Mouse (Mus musculus) hindbrain, embryonic 16.5 days (tissue): ENCODE results near the gene Peg10. TPM values are rescaled to one million over a fixed set of nuclear protein-coding genes. Genes with fewer than 3 reads are reported as not detected.

ENCODE experiments used
- ATAC-seq: fragments of 200-750 bp; cut with Nextera tagmentation; 2 replicates; pipeline ENCODE4 v1.8.0; 2017; ENCODE audit warnings: moderate TSS enrichment, moderate library complexity
- H3K27ac ChIP-seq: fragments of 300-500 bp; sonication (generic); 2 replicates; pipeline ENCODE4 v1.5.1; 2014; ENCODE audit warnings: low read depth, mild to moderate bottlenecking, control low read depth, low read length, moderate library complexity
- H3K27me3 ChIP-seq: fragments of 300-500 bp; sonication (generic); replicated peaks from 2 replicates; pipeline ENCODE4 v1.6.1; 2014; ENCODE audit warnings: low read length; ENCODE audit not compliant: control insufficient read depth, insufficient read depth
- H3K36me3 ChIP-seq: fragments of 300-500 bp; sonication (generic); 2 replicates; pipeline ENCODE4 v1.6.1; 2014; ENCODE audit warnings: mild to moderate bottlenecking, low read length, moderate library complexity, mixed read lengths; ENCODE audit not compliant: control insufficient read depth, insufficient read depth
- H3K4me1 ChIP-seq: fragments of 300-500 bp; sonication (generic); 2 replicates; pipeline ENCODE4 v1.6.1; 2014; ENCODE audit warnings: low read depth, low read length; ENCODE audit not compliant: control insufficient read depth, insufficient read depth
- H3K4me2 ChIP-seq: fragments of 300-500 bp; sonication (generic); 2 replicates; pipeline ENCODE4 v1.6.1; 2014; ENCODE audit warnings: mild to moderate bottlenecking, low read length, control low read depth, moderate library complexity
- H3K4me3 ChIP-seq: fragments of 300-500 bp; sonication (generic); 2 replicates; pipeline ENCODE4 v1.5.1; 2014; ENCODE audit warnings: mild to moderate bottlenecking, low read length, control low read depth, moderate library complexity
- H3K9ac ChIP-seq: fragments of 300-500 bp; sonication (generic); 2 replicates; pipeline ENCODE4 v1.6.1; 2014; ENCODE audit warnings: low read depth, mild to moderate bottlenecking, control low read depth, low read length, moderate library complexity
- H3K9me3 ChIP-seq: fragments of 300-500 bp; sonication (generic); 2 replicates; pipeline ENCODE4 v1.6.1; 2014; ENCODE audit warnings: mild to moderate bottlenecking, low read length, moderate library complexity; ENCODE audit not compliant: control insufficient read depth
- WGBS: fragments of 180-500 bp; shearing (Covaris S2); extraction: QIAGEN DNeasy Blood & Tissue Kit; methylation state at CpG from one replicate; pipeline ENCODE4 v1.1.7; 2014; 5-methylcytosine and 5-hydroxymethylcytosine counted together
- polyA plus RNA-seq: library from polyadenylated mRNA; unstranded; fragments of >200 nt; fragmentation: Nextera tagmentation; extraction: Ambion mirVana; gene quantifications from 2 replicates; pipeline ENCODE4 v1.2.1, GENCODE M21; 2015

The Peg10 gene
- polyA plus RNA-seq, result 4.6 and 7.0 TPM in 2 replicates

- WGBS, result 50% methylated on average over 34 of the region's 38 CpGs
- Histone ChIP-seq H3K4me1 (no peaks in the 10 kb centered on the region), H3K36me3 (no peaks in the 10 kb centered on the region), H3K27ac (peak within 1 kb of the TSS; percentile 60), H3K9ac (peak within 1 kb of the TSS; percentile 58), H3K27me3 (no peaks in the 10 kb centered on the region), H3K9me3 (peaks cover 10% of the 10 kb centered on the region), H3K4me2 (peak within 1 kb of the TSS; percentile 63), H3K4me3 (peak within 1 kb of the TSS; percentile 43)
- ATAC-seq, result peak; percentile 76
Observed at GRCm38 (mm10) chr6:4746696-4747439, at the start of gene Peg10, which contains the start of gene Sgce. Gene Peg10, plus strand, starts transcription at chr6:4747306. Gene Sgce, minus strand, starts transcription at chr6:4747207.

GRCm38 (mm10) chr6:4701641-4702040 is 45.5 kb upstream of the Peg10 start:
- Histone ChIP-seq H3K9ac (no peak overlapping the region), H3K9me3 (no peaks in the 10 kb centered on the region), H3K27me3 (no peaks in the 10 kb centered on the region), H3K4me1 (no peaks in the 10 kb centered on the region), H3K27ac (no peak overlapping the region), H3K4me2 (no peak overlapping the region), H3K36me3 (peaks cover 2% of the 10 kb centered on the region; the same call in 1 of the 2 replicates), H3K4me3 (no peak overlapping the region)
- ATAC-seq, result no peak
- 90% methylated on average over 8 of the region's 8 CpGs for WGBS

GRCm38 (mm10) chr6:4703908-4704307 is 43.2 kb upstream of the Peg10 start:
- no peak overlapping the region for H3K9ac ChIP-seq
- H3K27ac ChIP-seq, result no peak overlapping the region
- H3K36me3 ChIP-seq, result peaks cover 2% of the 10 kb centered on the region; the same call in 1 of the 2 replicates
- no peaks in the 10 kb centered on the region for H3K9me3 ChIP-seq
- no peak overlapping the region for H3K4me3 ChIP-seq
- H3K4me1 ChIP-seq, result no peaks in the 10 kb centered on the region
- H3K4me2 ChIP-seq, result no peak overlapping the region
- H3K27me3 ChIP-seq, result no peaks in the 10 kb centered on the region
- 78% methylated on average over 7 of the region's 7 CpGs for WGBS
- ATAC-seq, result no peak

GRCm38 (mm10) chr6:4706415-4706814 is 40.7 kb upstream of the Peg10 start:
- Histone ChIP-seq H3K4me2 (no peak overlapping the region), H3K4me3 (no peak overlapping the region), H3K9me3 (no peaks in the 10 kb centered on the region), H3K9ac (no peak overlapping the region), H3K36me3 (peaks cover 2% of the 10 kb centered on the region; the same call in 1 of the 2 replicates), H3K27me3 (no peaks in the 10 kb centered on the region), H3K27ac (no peak overlapping the region), H3K4me1 (no peaks in the 10 kb centered on the region)
- 80% methylated on average over 5 of the region's 5 CpGs for WGBS
- ATAC-seq, result no peak

- Histone ChIP-seq H3K27me3 (no peaks in the 10 kb centered on the region), H3K4me2 (no peak overlapping the region), H3K9me3 (no peaks in the 10 kb centered on the region), H3K27ac (no peak overlapping the region), H3K9ac (no peak overlapping the region), H3K36me3 (peaks cover 2% of the 10 kb centered on the region; the same call in 1 of the 2 replicates), H3K4me1 (no peaks in the 10 kb centered on the region), H3K4me3 (no peak overlapping the region)
- 85% methylated on average over 1 of the region's 1 CpGs for WGBS
- ATAC-seq, result no peak
Observed at GRCm38 (mm10) chr6:4708971-4709370, 38.1 kb upstream of the Peg10 start.

- Histone ChIP-seq H3K9ac (no peak overlapping the region), H3K4me2 (no peak overlapping the region), H3K4me3 (no peak overlapping the region), H3K36me3 (no peaks in the 10 kb centered on the region), H3K27ac (no peak overlapping the region), H3K9me3 (no peaks in the 10 kb centered on the region), H3K4me1 (no peaks in the 10 kb centered on the region), H3K27me3 (no peaks in the 10 kb centered on the region)
- peak; percentile 50; the same call in 1 of the 2 replicates for ATAC-seq
- 94% methylated on average over 2 of the region's 2 CpGs for WGBS
Observed at GRCm38 (mm10) chr6:4716171-4716570, 30.9 kb upstream of the Peg10 start.

GRCm38 (mm10) chr6:4717344-4717743 is 29.8 kb upstream of the Peg10 start:
- Histone ChIP-seq H3K4me3 (no peak overlapping the region), H3K4me1 (no peaks in the 10 kb centered on the region; the same call in none of the 2 replicates), H3K36me3 (no peaks in the 10 kb centered on the region), H3K4me2 (no peak overlapping the region), H3K9me3 (no peaks in the 10 kb centered on the region), H3K27me3 (no peaks in the 10 kb centered on the region), H3K9ac (no peak overlapping the region), H3K27ac (no peak overlapping the region)
- ATAC-seq, result no peak
- WGBS, result 64% methylated on average over 2 of the region's 2 CpGs

- peak; percentile 37; the same call in 1 of the 2 replicates for ATAC-seq
- H3K27ac ChIP-seq, result no peak overlapping the region
- H3K36me3 ChIP-seq, result no peaks in the 10 kb centered on the region
- 27% methylated on average over 6 of the region's 6 CpGs for WGBS
- no peak overlapping the region for H3K4me3 ChIP-seq
- no peaks in the 10 kb centered on the region for H3K27me3 ChIP-seq
- H3K4me1 ChIP-seq, result no peaks in the 10 kb centered on the region; the same call in none of the 2 replicates
- H3K9me3 ChIP-seq, result no peaks in the 10 kb centered on the region
- no peak overlapping the region for H3K4me2 ChIP-seq
- H3K9ac ChIP-seq, result no peak overlapping the region
Observed at GRCm38 (mm10) chr6:4722142-4722541, 25.0 kb upstream of the Peg10 start.

- Histone ChIP-seq H3K4me2 (no peak overlapping the region), H3K4me1 (no peaks in the 10 kb centered on the region; the same call in none of the 2 replicates), H3K27me3 (no peaks in the 10 kb centered on the region), H3K4me3 (no peak overlapping the region), H3K27ac (no peak overlapping the region), H3K9ac (no peak overlapping the region), H3K9me3 (no peaks in the 10 kb centered on the region), H3K36me3 (no peaks in the 10 kb centered on the region)
- peak; percentile 57; the same call in 1 of the 2 replicates for ATAC-seq
- WGBS, result 83% methylated on average over 13 of the region's 13 CpGs
Observed at GRCm38 (mm10) chr6:4722739-4723138, 24.4 kb upstream of the Peg10 start.
